Mouse (Mus musculus) embryonic facial prominence, embryonic 15.5 days (tissue): ENCODE measurements around the gene Saa1. TPM values are rescaled to one million over a fixed set of nuclear protein-coding genes. Genes with fewer than 3 reads are reported as not detected.
"Not testable (repeated sequence)": the region's sequence is repeated elsewhere in the genome, so short reads cannot be mapped to it uniquely, and the experiment has no call there.

Experiments
- ATAC-seq: fragments of 200-750 bp; cut with Nextera tagmentation; 2 replicates; pipeline ENCODE4 v1.8.0; 2017; ENCODE audit warnings: low read depth, moderate TSS enrichment; ENCODE audit not compliant: insufficient number of reproducible peaks, low FRiP score, low TSS enrichment
- H3K27ac ChIP-seq: fragments of 300-500 bp; sonication (generic); replicated peaks from 2 replicates; pipeline ENCODE4 v1.5.1; 2015; ENCODE audit warnings: mild to moderate bottlenecking, inconsistent platforms
- H3K27me3 ChIP-seq: fragments of 300-500 bp; sonication (generic); 2 replicates; pipeline ENCODE4 v1.6.1; 2015; ENCODE audit warnings: inconsistent platforms
- H3K36me3 ChIP-seq: fragments of 300-500 bp; sonication (generic); 2 replicates; pipeline ENCODE4 v1.6.1; 2015; ENCODE audit warnings: mild to moderate bottlenecking, inconsistent platforms
- H3K4me1 ChIP-seq: fragments of 300-500 bp; sonication (generic); 2 replicates; pipeline ENCODE4 v1.6.1; 2015; ENCODE audit warnings: inconsistent platforms
- H3K4me2 ChIP-seq: fragments of 300-500 bp; sonication (generic); replicated peaks from 2 replicates; pipeline ENCODE4 v1.6.1; 2015; ENCODE audit warnings: mild to moderate bottlenecking, inconsistent platforms
- H3K4me3 ChIP-seq: fragments of 300-500 bp; sonication (generic); replicated peaks from 2 replicates; pipeline ENCODE4 v1.5.1; 2015; ENCODE audit warnings: mild to moderate bottlenecking, inconsistent platforms
- H3K9ac ChIP-seq: fragments of 300-500 bp; sonication (generic); 2 replicates; pipeline ENCODE4 v1.6.1; 2015; ENCODE audit warnings: inconsistent platforms
- H3K9me3 ChIP-seq: fragments of 300-500 bp; sonication (generic); replicated peaks from 2 replicates; pipeline ENCODE4 v1.6.1; 2016; ENCODE audit warnings: inconsistent platforms
- WGBS: fragments of 180-500 bp; shearing (Covaris S2); methylation state at CpG from one replicate; pipeline ENCODE4 v1.1.7; 2015; 5-methylcytosine and 5-hydroxymethylcytosine counted together
- polyA plus RNA-seq: library from polyadenylated mRNA; unstranded; fragments of >200 nt; fragmentation: Nextera tagmentation; extraction: Ambion mirVana; gene quantifications from 2 replicates; pipeline ENCODE4 v1.2.1, GENCODE M21; 2015

Saa1 gene
- polyA plus RNA-seq, 1 experiment from 2014 or later: not detected

GRCm38 (mm10) chr7:46745816-46746215, 3.0 kb upstream of the Saa1 start:
- 67% methylated on average over 3 of the region's 3 CpGs for WGBS
- Histone ChIP-seq H3K4me1 (no peaks in the 10 kb centered on the region), H3K9ac (no peak overlapping the region), H3K4me3 (no peak overlapping the region), H3K27me3 (no peaks in the 10 kb centered on the region), H3K9me3 (no peaks in the 10 kb centered on the region), H3K36me3 (no peaks in the 10 kb centered on the region), H3K4me2 (no peak overlapping the region), H3K27ac (no peak overlapping the region)
- no peak for ATAC-seq

DNA sequence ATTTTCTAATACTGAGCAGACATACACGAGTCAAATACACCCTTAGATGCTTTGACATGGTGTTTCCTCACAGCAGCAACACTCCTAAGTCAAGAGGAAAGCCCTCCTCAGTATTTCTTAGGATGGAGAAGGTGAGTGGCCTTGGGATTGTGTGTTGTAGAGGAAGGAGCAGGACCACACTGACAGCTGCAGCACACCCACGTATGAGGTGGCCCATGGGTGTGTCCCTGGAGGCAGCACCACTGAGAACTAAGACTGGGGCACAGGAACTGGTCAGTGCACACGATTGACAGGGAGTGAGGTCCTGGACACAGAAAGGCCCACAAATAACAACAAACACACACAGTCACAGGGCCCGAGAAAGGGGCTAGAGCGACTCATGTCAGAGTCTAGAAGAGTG, 2.7 kb downstream of the Saa1 start:
- H3K4me3 ChIP-seq, H3K36me3 ChIP-seq, H3K9ac ChIP-seq, H3K27me3 ChIP-seq, H3K4me2 ChIP-seq, ATAC-seq, H3K4me1 ChIP-seq, H3K9me3 ChIP-seq, H3K27ac ChIP-seq: not testable (repeated sequence)
- 77% methylated on average over 5 of the region's 5 CpGs for WGBS

DNA sequence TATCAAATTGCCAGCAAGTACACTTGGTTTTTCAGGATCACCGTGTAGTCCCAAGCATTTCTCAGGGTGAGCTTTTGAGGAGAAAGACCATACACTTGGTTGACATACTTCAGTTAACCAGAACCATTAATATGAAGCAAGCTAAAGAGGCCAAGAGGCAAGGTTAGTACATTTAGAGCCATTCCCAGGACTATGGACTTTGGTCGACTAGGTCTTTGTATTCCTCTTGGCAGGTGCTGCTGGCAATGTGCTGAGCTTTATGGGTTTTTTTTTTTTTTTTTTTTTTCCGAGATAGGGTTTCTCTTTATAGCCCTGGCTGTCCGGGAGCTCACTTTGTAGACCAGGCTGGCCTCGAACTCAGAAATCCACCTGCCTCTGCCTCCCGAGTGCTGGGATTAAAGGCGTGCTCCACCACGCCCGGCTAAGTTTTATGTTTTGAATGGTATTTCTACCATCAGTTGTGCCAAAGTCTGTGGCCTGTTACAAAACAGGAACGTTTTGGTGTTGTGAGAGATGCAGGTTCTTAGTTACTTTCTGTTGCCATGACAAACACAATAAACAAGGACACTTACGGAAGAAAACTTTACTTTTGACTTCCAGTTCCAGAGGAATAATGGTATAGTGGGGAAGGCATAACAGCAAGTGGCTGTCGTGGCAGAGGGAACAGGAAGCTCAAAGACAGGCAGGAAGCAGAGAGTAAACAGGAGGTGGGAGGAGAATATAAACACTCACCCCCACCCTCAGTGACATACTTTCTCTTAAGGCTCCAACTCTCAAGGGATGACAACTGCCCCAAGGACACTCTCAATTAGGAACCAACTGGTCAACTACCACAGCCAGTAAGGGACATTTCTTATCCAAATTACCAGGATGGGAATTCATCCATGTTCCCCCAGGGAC, 4.0 kb downstream of the Saa1 start:
- Histone ChIP-seq H3K4me3 (no peak overlapping the region), H3K36me3 (no peaks in the 10 kb centered on the region), H3K4me2 (no peak overlapping the region), H3K27me3 (no peaks in the 10 kb centered on the region), H3K9ac (no peak overlapping the region), H3K27ac (no peak overlapping the region), H3K4me1 (no peaks in the 10 kb centered on the region), H3K9me3 (no peaks in the 10 kb centered on the region)
- ATAC-seq: no peak
- WGBS: 75% methylated on average over 12 of the region's 12 CpGs

DNA sequence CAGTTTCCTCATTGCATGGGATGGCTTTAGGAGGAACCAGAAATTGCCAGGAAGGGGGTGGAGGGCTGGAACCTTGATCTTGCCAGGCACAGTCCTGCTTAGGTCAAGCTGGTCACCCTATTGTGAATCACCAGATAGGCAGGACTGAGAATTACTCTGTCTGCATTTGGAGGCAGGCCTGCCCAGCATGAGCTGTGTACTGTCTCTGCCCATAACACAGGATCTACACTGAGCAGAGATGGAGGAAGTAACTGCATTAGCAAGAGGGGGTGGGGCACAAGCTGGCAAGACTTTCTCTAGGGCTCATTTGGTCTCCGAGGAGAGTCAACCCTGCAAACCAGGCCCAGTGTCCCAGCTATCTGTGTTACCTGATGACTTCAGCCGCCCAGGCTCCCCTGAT, 7.8 kb downstream of the Saa1 start:
- Histone ChIP-seq H3K36me3 (no peaks in the 10 kb centered on the region), H3K27me3 (no peaks in the 10 kb centered on the region), H3K4me3 (no peak overlapping the region), H3K4me1 (no peaks in the 10 kb centered on the region), H3K9ac (no peak overlapping the region), H3K4me2 (no peak overlapping the region), H3K9me3 (no peaks in the 10 kb centered on the region), H3K27ac (no peak overlapping the region)
- 75% methylated on average over 2 of the region's 2 CpGs for WGBS
- ATAC-seq: no peak

DNA sequence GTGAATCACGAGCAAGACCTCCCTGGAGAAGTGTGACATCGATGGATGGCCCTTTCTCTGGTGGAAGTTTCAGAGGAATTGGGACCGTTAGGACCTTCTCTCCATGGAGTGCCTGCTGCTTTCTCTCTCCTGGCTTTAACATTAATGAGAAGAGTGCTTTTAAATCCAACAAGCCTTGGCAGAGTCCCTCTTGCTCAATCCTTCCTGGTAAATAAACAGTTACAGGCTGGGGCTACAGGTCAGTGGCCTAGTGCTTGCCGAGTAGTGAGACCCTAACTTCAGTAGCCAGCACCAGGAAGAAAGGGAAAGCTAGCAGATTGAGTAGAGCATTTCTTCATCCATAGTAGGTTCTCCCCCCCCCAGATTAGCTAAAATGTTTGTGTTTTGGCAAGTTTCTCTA, 10.3 kb downstream of the Saa1 start, which contains the start of gene Saa4:
Gene Saa4, minus strand, starts transcription at position 146 of the 400 bp plus-strand sequence.
- no peak within 1 kb of the TSS for H3K4me2 ChIP-seq
- ATAC-seq: no peak
- no peak within 1 kb of the TSS for H3K9ac ChIP-seq
- no peak within 1 kb of the TSS for H3K4me3 ChIP-seq
- H3K9me3 ChIP-seq: no peaks in the 10 kb centered on the region
- no peaks in the 10 kb centered on the region for H3K4me1 ChIP-seq
- H3K27me3 ChIP-seq: no peaks in the 10 kb centered on the region
- 86% methylated on average over 4 of the region's 4 CpGs for WGBS
- no peak within 1 kb of the TSS for H3K27ac ChIP-seq
- H3K36me3 ChIP-seq: no peaks in the 10 kb centered on the region

- no peak overlapping the region for H3K27ac ChIP-seq
These were observed 15.2 kb downstream of the Saa1 start for GRCm38 (mm10) chr7:46727584-46727983.

GRCm38 (mm10) chr7:46724396-46724795, 18.4 kb downstream of the Saa1 start:
- WGBS: 73% methylated on average over 5 of the region's 5 CpGs
- H3K9me3 ChIP-seq: no peaks in the 10 kb centered on the region
- no peak for ATAC-seq

More at GRCm38 (mm10) chr7:46727584-46727983, 15.2 kb downstream of the Saa1 start:
- no peak overlapping the region for H3K4me2 ChIP-seq
- no peaks in the 10 kb centered on the region for H3K4me1 ChIP-seq
- 78% methylated on average over 1 of the region's 1 CpGs for WGBS
- no peak for ATAC-seq
- H3K9me3 ChIP-seq: no peaks in the 10 kb centered on the region
- no peak overlapping the region for H3K9ac ChIP-seq
- no peaks in the 10 kb centered on the region for H3K36me3 ChIP-seq
- H3K27me3 ChIP-seq: no peaks in the 10 kb centered on the region
- no peak overlapping the region for H3K4me3 ChIP-seq

GRCm38 (mm10) chr7:46723849-46724248, 18.9 kb downstream of the Saa1 start:
- Histone ChIP-seq H3K27ac (no peak overlapping the region), H3K4me2 (no peak overlapping the region), H3K27me3 (0 out of 2 replicates have a peak, but pooled peaks cover 4% of the 10 kb centered on the region), H3K9me3 (no peaks in the 10 kb centered on the region), H3K36me3 (no peaks in the 10 kb centered on the region), H3K4me1 (no peaks in the 10 kb centered on the region), H3K9ac (no peak overlapping the region), H3K4me3 (no peak overlapping the region)
- ATAC-seq: no peak
- WGBS: 88% methylated on average over 3 of the region's 3 CpGs

More at GRCm38 (mm10) chr7:46724396-46724795, 18.4 kb downstream of the Saa1 start:
- H3K4me1 ChIP-seq: no peaks in the 10 kb centered on the region
- H3K36me3 ChIP-seq: no peaks in the 10 kb centered on the region
- H3K27ac ChIP-seq: no peak overlapping the region
- no peak overlapping the region for H3K9ac ChIP-seq
- 0 out of 2 replicates have a peak, but pooled peaks cover 4% of the 10 kb centered on the region for H3K27me3 ChIP-seq
- H3K4me2 ChIP-seq: no peak overlapping the region
- H3K4me3 ChIP-seq: no peak overlapping the region

GRCm38 (mm10) chr7:46723354-46723753, 19.4 kb downstream of the Saa1 start:
- Histone ChIP-seq H3K4me3 (no peak overlapping the region), H3K9ac (no peak overlapping the region), H3K27ac (no peak overlapping the region), H3K9me3 (no peaks in the 10 kb centered on the region), H3K27me3 (0 out of 2 replicates have a peak, but pooled peaks cover 4% of the 10 kb centered on the region), H3K36me3 (no peaks in the 10 kb centered on the region), H3K4me2 (no peak overlapping the region), H3K4me1 (no peaks in the 10 kb centered on the region)
- WGBS: 92% methylated on average over 6 of the region's 6 CpGs
- ATAC-seq: no peak

GRCm38 (mm10) chr7:46720460-46720859, 22.3 kb downstream of the Saa1 start:
- no peak for ATAC-seq
- 0 out of 2 replicates have a peak, but pooled peaks cover 4% of the 10 kb centered on the region for H3K27me3 ChIP-seq
- WGBS: 72% methylated on average over 9 of the region's 9 CpGs

DNA sequence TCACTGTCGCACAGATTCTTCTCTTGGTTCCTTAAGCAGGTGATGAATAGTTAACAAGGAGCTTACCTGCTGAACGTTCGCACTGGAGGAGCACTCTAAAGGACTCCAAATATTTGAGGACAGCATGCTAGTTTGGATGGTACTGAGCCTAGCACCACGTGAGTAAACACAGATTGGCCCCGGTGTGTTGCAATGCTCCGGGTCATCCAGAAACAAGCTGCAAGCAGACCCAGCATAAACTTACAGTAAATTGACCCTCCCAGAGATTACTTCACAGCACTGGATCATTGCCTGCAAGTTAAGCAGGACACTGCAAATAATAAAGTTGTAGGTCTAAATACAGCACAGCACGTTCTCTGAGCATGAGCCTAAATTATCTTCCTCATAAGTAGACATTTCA, 23.3 kb downstream of the Saa1 start:
- Histone ChIP-seq H3K36me3 (no peaks in the 10 kb centered on the region), H3K27me3 (0 out of 2 replicates have a peak, but pooled peaks cover 4% of the 10 kb centered on the region), H3K27ac (no peak overlapping the region), H3K4me3 (no peak overlapping the region), H3K4me1 (no peaks in the 10 kb centered on the region), H3K9ac (no peak overlapping the region), H3K9me3 (no peaks in the 10 kb centered on the region), H3K4me2 (no peak overlapping the region)
- WGBS: 76% methylated on average over 7 of the region's 7 CpGs
- no peak for ATAC-seq

More at GRCm38 (mm10) chr7:46720460-46720859, 22.3 kb downstream of the Saa1 start:
- Histone ChIP-seq H3K4me3 (no peak overlapping the region), H3K9me3 (no peaks in the 10 kb centered on the region), H3K27ac (no peak overlapping the region), H3K9ac (no peak overlapping the region), H3K36me3 (no peaks in the 10 kb centered on the region), H3K4me1 (no peaks in the 10 kb centered on the region), H3K4me2 (no peak overlapping the region)
